Mouse (Mus musculus) thymus, postnatal 36 days (tissue): ENCODE results near the gene Lsm6.

Source experiments
- DNase-seq, 2 experiments: peaks; one replicate each; pipeline ENCODE4 v3.0.0; 2022; ENCODE audit warnings: mixed read lengths in 2 of 2

Lsm6 gene

GRCm38 (mm10) chr8:78801201-78801600, 19.7 kb downstream of the Lsm6 start:
- no peak for DNase-seq

- DNase-seq: no peak
Observed at GRCm38 (mm10) chr8:78798671-78799070, 22.3 kb downstream of the Lsm6 start.

- DNase-seq: no peak
Observed at GRCm38 (mm10) chr8:78797985-78798384, 23.0 kb downstream of the Lsm6 start.

GRCm38 (mm10) chr8:78793231-78793630, 27.7 kb downstream of the Lsm6 start:
- DNase-seq: no peak

- DNase-seq: no peak
Observed at GRCm38 (mm10) chr8:78776816-78777215, 44.1 kb downstream of the Lsm6 start.

GRCm38 (mm10) chr8:78771256-78771655, 49.7 kb downstream of the Lsm6 start:
- DNase-seq: no peak

GRCm38 (mm10) chr8:78770584-78770983, 50.4 kb downstream of the Lsm6 start:
- DNase-seq: no peak

- no peak for DNase-seq
Observed at GRCm38 (mm10) chr8:78765556-78765955, 55.4 kb downstream of the Lsm6 start.

- no peak for DNase-seq
Observed at GRCm38 (mm10) chr8:78764976-78765375, 56.0 kb downstream of the Lsm6 start.

GRCm38 (mm10) chr8:78759139-78759538, 61.8 kb downstream of the Lsm6 start:
- no peak for DNase-seq

GRCm38 (mm10) chr8:78754986-78755385, 66.0 kb downstream of the Lsm6 start:
- DNase-seq: no peak
